Mouse (Mus musculus) kidney, adult 2 months (tissue): ENCODE data around the gene Tcn2.

Experiments used
- CTCF ChIP-seq: fragments of 200-500 bp; conservative IDR thresholded peaks from 2 replicates; pipeline ENCODE4 v1.5.1; 2011; ENCODE audit warnings: low read depth, mild to moderate bottlenecking, control low read depth, low read length, moderate library complexity, mixed read lengths; ENCODE audit not compliant: insufficient read depth, insufficient read length
- POLR2A ChIP-seq: fragments of 200-500 bp; IDR thresholded peaks from one replicate; pipeline ENCODE4 v1.6.1; 2011; ENCODE audit warnings: low read depth, low read length, control low read depth

DNA sequence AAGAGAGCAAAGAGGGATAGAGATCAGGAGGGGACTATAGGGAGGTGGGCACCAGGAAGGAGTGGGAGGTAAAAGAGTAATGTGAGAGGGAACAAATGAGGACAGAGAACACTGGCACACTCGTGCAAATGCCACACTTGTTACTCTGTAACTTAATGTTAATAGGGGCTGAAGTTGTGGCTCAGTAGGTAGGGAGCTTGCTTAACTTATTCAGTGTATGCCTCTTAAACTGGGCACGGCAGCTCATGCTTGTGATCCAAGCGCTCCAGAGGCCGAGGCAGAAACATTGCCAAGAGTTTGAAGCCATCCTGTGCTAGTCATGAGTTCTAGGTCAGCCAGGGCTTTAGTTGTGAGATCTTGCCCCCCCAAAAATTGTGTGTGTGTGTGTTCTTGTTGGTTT, 3.2 kb upstream of the Tcn2 start:
- TF ChIP-seq CTCF, result no peak
- no peak for TF ChIP-seq POLR2A
